Mouse (Mus musculus) kidney, embryonic 15.5 days (tissue): ENCODE measurements at regions not wholly inside any gene's neighbourhood (a gene's known extent, or its start where the extent isn't known, plus 50 kb on each side); places are given as distances from the start of the nearest gene placed in this dataset.

Experiments used
- ATAC-seq: fragments of 200-750 bp; cut with Nextera tagmentation; replicated peaks from 2 replicates; pipeline ENCODE4 v1.8.0; 2017; ENCODE audit warnings: moderate TSS enrichment; ENCODE audit not compliant: low FRiP score
- H3K27ac ChIP-seq: fragments of 300-500 bp; sonication (generic); 2 replicates; pipeline ENCODE4 v1.5.1; 2015; ENCODE audit warnings: mild to moderate bottlenecking, inconsistent platforms
- H3K27me3 ChIP-seq: fragments of 300-500 bp; sonication (generic); 2 replicates; pipeline ENCODE4 v1.6.1; 2015; ENCODE audit warnings: inconsistent platforms
- H3K36me3 ChIP-seq: fragments of 300-500 bp; sonication (generic); 2 replicates; pipeline ENCODE4 v1.6.1; 2015; ENCODE audit warnings: inconsistent platforms
- H3K4me1 ChIP-seq: fragments of 300-500 bp; sonication (generic); 2 replicates; pipeline ENCODE4 v1.6.1; 2015; ENCODE audit warnings: inconsistent platforms
- H3K4me2 ChIP-seq: fragments of 300-500 bp; sonication (generic); 2 replicates; pipeline ENCODE4 v1.6.1; 2015; ENCODE audit warnings: moderate library complexity, mild to moderate bottlenecking, inconsistent platforms
- H3K4me3 ChIP-seq: fragments of 300-500 bp; sonication (generic); replicated peaks from 2 replicates; pipeline ENCODE4 v1.5.1; 2015; ENCODE audit warnings: mild to moderate bottlenecking, inconsistent platforms
- H3K9ac ChIP-seq: fragments of 300-500 bp; sonication (generic); 2 replicates; pipeline ENCODE4 v1.6.1; 2015; ENCODE audit warnings: mild to moderate bottlenecking, inconsistent platforms
- H3K9me3 ChIP-seq: fragments of 300-500 bp; sonication (generic); replicated peaks from 2 replicates; pipeline ENCODE4 v1.6.1; 2016; ENCODE audit warnings: inconsistent platforms
- WGBS: fragments of 180-500 bp; shearing (Covaris S2); methylation state at CpG from one replicate; pipeline ENCODE4 v1.1.7; 2015; ENCODE audit warnings: mixed read lengths; 5-methylcytosine and 5-hydroxymethylcytosine counted together

GRCm38 (mm10) chr13:39880136-39880535 is 481.1 kb downstream of the Ofcc1 start:
- H3K4me2 ChIP-seq, result no peak overlapping the region
- H3K27me3 ChIP-seq, result no peaks in the 10 kb centered on the region
- no peak overlapping the region for H3K9ac ChIP-seq
- no peaks in the 10 kb centered on the region for H3K9me3 ChIP-seq
- no peaks in the 10 kb centered on the region for H3K36me3 ChIP-seq
- H3K27ac ChIP-seq, result no peak overlapping the region
- H3K4me1 ChIP-seq, result no peaks in the 10 kb centered on the region
- ATAC-seq, result no peak
- no peak overlapping the region for H3K4me3 ChIP-seq
- 33% methylated on average over 2 of the region's 2 CpGs for WGBS

- no peak overlapping the region for H3K9ac ChIP-seq
- H3K4me1 ChIP-seq, result no peaks in the 10 kb centered on the region
- no peaks in the 10 kb centered on the region for H3K36me3 ChIP-seq
- H3K27me3 ChIP-seq, result no peaks in the 10 kb centered on the region
- H3K4me2 ChIP-seq, result peak overlapping the region; percentile 36
- H3K4me3 ChIP-seq, result no peak overlapping the region
- no peak overlapping the region for H3K27ac ChIP-seq
- ATAC-seq, result no peak
- H3K9me3 ChIP-seq, result no peaks in the 10 kb centered on the region
- WGBS, result 44% methylated on average over 16 of the region's 16 CpGs
Measured at GRCm38 (mm10) chr13:39877361-39878141, 483.7 kb downstream of the Ofcc1 start.

- no peaks in the 10 kb centered on the region for H3K9me3 ChIP-seq
- 57% methylated on average over 6 of the region's 6 CpGs for WGBS
- H3K4me2 ChIP-seq, result no peak overlapping the region
- no peak overlapping the region for H3K4me3 ChIP-seq
- H3K4me1 ChIP-seq, result no peaks in the 10 kb centered on the region
- ATAC-seq, result no peak
- H3K27ac ChIP-seq, result no peak overlapping the region
- H3K27me3 ChIP-seq, result peaks cover 4% of the 10 kb centered on the region; the same call in 1 of the 2 replicates
- H3K9ac ChIP-seq, result no peak overlapping the region
- no peaks in the 10 kb centered on the region for H3K36me3 ChIP-seq
Measured at GRCm38 (mm10) chr13:39852257-39852800, 508.9 kb downstream of the Ofcc1 start.

- WGBS, result 94% methylated on average over 1 of the region's 1 CpGs
- H3K9me3 ChIP-seq, result no peaks in the 10 kb centered on the region
- H3K4me2 ChIP-seq, result no peak overlapping the region
- H3K27ac ChIP-seq, result no peak overlapping the region
- no peak for ATAC-seq
- no peak overlapping the region for H3K4me3 ChIP-seq
- no peaks in the 10 kb centered on the region for H3K4me1 ChIP-seq
- peaks cover 4% of the 10 kb centered on the region; the same call in 1 of the 2 replicates for H3K27me3 ChIP-seq
- H3K36me3 ChIP-seq, result no peaks in the 10 kb centered on the region
- no peak overlapping the region for H3K9ac ChIP-seq
Measured at GRCm38 (mm10) chr13:39849391-39849790, 511.9 kb downstream of the Ofcc1 start.

GRCm38 (mm10) chr13:39836053-39836584 is 525.1 kb downstream of the Ofcc1 start:
- Histone ChIP-seq H3K4me3 (no peak overlapping the region), H3K4me2 (no peak overlapping the region), H3K27me3 (no peaks in the 10 kb centered on the region), H3K27ac (no peak overlapping the region), H3K9me3 (no peaks in the 10 kb centered on the region), H3K36me3 (no peaks in the 10 kb centered on the region), H3K4me1 (no peaks in the 10 kb centered on the region), H3K9ac (no peak overlapping the region)
- 72% methylated on average over 5 of the region's 5 CpGs for WGBS
- ATAC-seq, result no peak

GRCm38 (mm10) chr13:39835302-39835701 is 525.9 kb downstream of the Ofcc1 start:
- H3K36me3 ChIP-seq, result no peaks in the 10 kb centered on the region
- WGBS, result 52% methylated on average over 5 of the region's 5 CpGs
- no peak overlapping the region for H3K4me3 ChIP-seq
- ATAC-seq, result no peak
- H3K9ac ChIP-seq, result no peak overlapping the region
- H3K27me3 ChIP-seq, result no peaks in the 10 kb centered on the region
- H3K4me1 ChIP-seq, result no peaks in the 10 kb centered on the region
- H3K27ac ChIP-seq, result no peak overlapping the region
- no peak overlapping the region for H3K4me2 ChIP-seq
- H3K9me3 ChIP-seq, result no peaks in the 10 kb centered on the region

GRCm38 (mm10) chr13:39834521-39835245 is 526.6 kb downstream of the Ofcc1 start:
- Histone ChIP-seq H3K4me2 (no peak overlapping the region), H3K4me1 (no peaks in the 10 kb centered on the region), H3K9ac (no peak overlapping the region), H3K27ac (no peak overlapping the region), H3K36me3 (no peaks in the 10 kb centered on the region), H3K27me3 (no peaks in the 10 kb centered on the region), H3K4me3 (no peak overlapping the region), H3K9me3 (no peaks in the 10 kb centered on the region)
- ATAC-seq, result no peak
- 79% methylated on average over 9 of the region's 9 CpGs for WGBS

GRCm38 (mm10) chr13:39823965-39824555 is 537.2 kb downstream of the Ofcc1 start:
- peaks cover 7% of the 10 kb centered on the region; the same call in 1 of the 2 replicates for H3K27me3 ChIP-seq
- no peaks in the 10 kb centered on the region for H3K36me3 ChIP-seq
- 4% methylated on average over 20 of the region's 20 CpGs for WGBS
- H3K4me2 ChIP-seq, result peak overlapping the region; percentile 72
- ATAC-seq, result peak; percentile 62
- no peaks in the 10 kb centered on the region for H3K9me3 ChIP-seq
- H3K27ac ChIP-seq, result no peak overlapping the region
- H3K4me1 ChIP-seq, result peaks cover 13% of the 10 kb centered on the region
- no peak overlapping the region for H3K9ac ChIP-seq
- H3K4me3 ChIP-seq, result peak overlapping the region; percentile 42

- peaks cover 13% of the 10 kb centered on the region for H3K4me1 ChIP-seq
- H3K27ac ChIP-seq, result no peak overlapping the region
- 18% methylated on average over 15 of the region's 15 CpGs for WGBS
- H3K9me3 ChIP-seq, result no peaks in the 10 kb centered on the region
- H3K9ac ChIP-seq, result no peak overlapping the region
- peak overlapping the region; percentile 42 for H3K4me3 ChIP-seq
- peak overlapping the region; percentile 72 for H3K4me2 ChIP-seq
- ATAC-seq, result no peak
- no peaks in the 10 kb centered on the region for H3K36me3 ChIP-seq
- H3K27me3 ChIP-seq, result peaks cover 7% of the 10 kb centered on the region; the same call in 1 of the 2 replicates
Measured at GRCm38 (mm10) chr13:39823346-39823954, 537.8 kb downstream of the Ofcc1 start.

GRCm38 (mm10) chr13:39774554-39774953 is 586.7 kb downstream of the Ofcc1 start:
- Histone ChIP-seq H3K36me3 (no peaks in the 10 kb centered on the region), H3K9me3 (no peaks in the 10 kb centered on the region), H3K4me1 (no peaks in the 10 kb centered on the region), H3K27me3 (no peaks in the 10 kb centered on the region), H3K27ac (no peak overlapping the region), H3K9ac (no peak overlapping the region), H3K4me2 (no peak overlapping the region), H3K4me3 (no peak overlapping the region)
- no peak for ATAC-seq
- 49% methylated on average over 5 of the region's 5 CpGs for WGBS

GRCm38 (mm10) chr13:39774111-39774510 is 587.1 kb downstream of the Ofcc1 start:
- H3K4me3 ChIP-seq, result no peak overlapping the region
- no peak for ATAC-seq

More at GRCm38 (mm10) chr13:39774111-39774510, 587.1 kb downstream of the Ofcc1 start:
- Histone ChIP-seq H3K9ac (no peak overlapping the region), H3K4me1 (no peaks in the 10 kb centered on the region), H3K36me3 (no peaks in the 10 kb centered on the region), H3K4me2 (no peak overlapping the region), H3K9me3 (no peaks in the 10 kb centered on the region), H3K27ac (no peak overlapping the region), H3K27me3 (no peaks in the 10 kb centered on the region)
- 73% methylated on average over 8 of the region's 8 CpGs for WGBS
